Mouse (Mus musculus): ENCODE measurements around the gene Zfr2.
A peak's percentile ranks its signal among the peaks of the same experiment; 100 is the strongest.

The Zfr2 gene

GRCm38 (mm10) chr10:81247804-81248203 is 14.8 kb downstream of the Zfr2 start:
- DNase-seq (ENCODE audit: extremely low spot score) = no peak

GRCm38 (mm10) chr10:81249442-81249841 is 16.5 kb downstream of the Zfr2 start:
- no peak for DNase-seq (ENCODE audit: extremely low spot score)

- peak; percentile 53 for DNase-seq (ENCODE audit: extremely low spot score)
Observed at GRCm38 (mm10) chr10:81252424-81253419, 19.8 kb downstream of the Zfr2 start, which contains the start of gene Matk. Matk (plus strand) TSS chr10:81252935.

- no peak for DNase-seq (ENCODE audit: extremely low spot score)
Observed at GRCm38 (mm10) chr10:81254886-81255285, 21.9 kb downstream of the Zfr2 start.

GRCm38 (mm10) chr10:81257158-81258039 is 24.4 kb downstream of the Zfr2 start:
- DNase-seq (ENCODE audit: extremely low spot score) = no peak

- DNase-seq (ENCODE audit: extremely low spot score) = no peak
Observed at GRCm38 (mm10) chr10:81259225-81259884, 26.4 kb downstream of the Zfr2 start.

- DNase-seq (ENCODE audit: extremely low spot score) = no peak
Observed at GRCm38 (mm10) chr10:81261025-81261424, 28.1 kb downstream of the Zfr2 start.

GRCm38 (mm10) chr10:81265540-81265939 is 32.6 kb downstream of the Zfr2 start:
- DNase-seq (ENCODE audit: extremely low spot score) = no peak

- DNase-seq (ENCODE audit: extremely low spot score) = peak; percentile 95
Observed at GRCm38 (mm10) chr10:81266211-81267105, 33.5 kb downstream of the Zfr2 start, which contains the start of the genes Mrpl54 and Apba3. Mrpl54 (minus strand) TSS chr10:81266934. Apba3 (plus strand) TSS chr10:81266960.

- peak; percentile 83 for DNase-seq (ENCODE audit: extremely low spot score)
Observed at GRCm38 (mm10) chr10:81268056-81268455, 35.1 kb downstream of the Zfr2 start.

GRCm38 (mm10) chr10:81268643-81269412 is 35.9 kb downstream of the Zfr2 start:
- DNase-seq (ENCODE audit: extremely low spot score) = no peak

GRCm38 (mm10) chr10:81272356-81272755 is 39.4 kb downstream of the Zfr2 start:
- no peak for DNase-seq (ENCODE audit: extremely low spot score)

- DNase-seq (ENCODE audit: extremely low spot score) = no peak
Observed at GRCm38 (mm10) chr10:81273842-81274241, 40.9 kb downstream of the Zfr2 start.

GRCm38 (mm10) chr10:81277676-81278075 is 44.7 kb downstream of the Zfr2 start:
- DNase-seq (ENCODE audit: extremely low spot score) = no peak

GRCm38 (mm10) chr10:81279496-81279895 is 46.5 kb downstream of the Zfr2 start:
- DNase-seq (ENCODE audit: extremely low spot score) = no peak

- no peak for DNase-seq (ENCODE audit: extremely low spot score)
Observed at GRCm38 (mm10) chr10:81284189-81284588, 51.2 kb downstream of the Zfr2 start.

- no peak for DNase-seq (ENCODE audit: extremely low spot score)
Observed at GRCm38 (mm10) chr10:81284719-81285118, 51.8 kb downstream of the Zfr2 start.

GRCm38 (mm10) chr10:81285694-81286450 is 52.9 kb downstream of the Zfr2 start:
- DNase-seq (ENCODE audit: extremely low spot score) = peak; percentile 92

GRCm38 (mm10) chr10:81286586-81286985 is 53.6 kb downstream of the Zfr2 start:
- no peak for DNase-seq (ENCODE audit: extremely low spot score)
